Mouse (Mus musculus): ENCODE data around the gene Lrrc4c. TPM values are rescaled to one million over a fixed set of nuclear protein-coding genes. Genes with fewer than 3 reads are reported as not detected.

Lrrc4c gene
- polyA plus RNA-seq, 1 experiment from 2014 or later, result 0.19 TPM

DNA sequence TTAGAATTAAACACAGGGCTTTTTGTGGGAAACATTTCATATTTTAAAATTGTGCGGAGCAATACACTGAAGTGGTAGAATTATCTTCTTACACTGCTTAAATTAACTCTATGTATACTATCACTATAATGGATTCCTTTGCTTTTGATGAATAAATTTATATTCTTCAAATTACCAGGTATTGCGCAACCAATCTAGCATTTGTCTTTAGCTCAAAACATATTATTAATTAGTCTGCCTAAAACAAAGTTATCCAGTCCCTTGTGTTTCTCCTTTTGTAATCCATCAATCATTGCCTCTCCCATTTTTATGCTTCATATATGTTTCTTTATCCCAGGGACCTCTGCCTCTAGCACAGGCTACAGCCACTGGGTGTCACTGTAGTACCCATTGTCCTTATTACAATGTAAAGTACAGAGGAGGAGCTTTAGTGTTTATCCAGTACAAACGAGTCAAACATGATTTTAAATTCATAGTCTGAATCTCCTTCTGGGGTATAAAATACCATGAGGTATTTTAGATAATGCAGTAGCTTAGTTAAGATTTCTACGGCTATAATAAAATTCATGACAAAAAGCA is 389.9 kb downstream of the Lrrc4c start:
- Histone ChIP-seq H3K9me3 (replicated peaks; ENCODE audit: control insufficient read depth, low read length) (no peaks in the 10 kb centered on the region), H3K4me1 (ENCODE audit: control insufficient read depth, insufficient read depth, low read length) (no peaks in the 10 kb centered on the region), H3K4me2 (no peak overlapping the region), H3K36me3 (ENCODE audit: control insufficient read depth, insufficient read depth, low read length) (no peaks in the 10 kb centered on the region), H3K27me3 (ENCODE audit: control insufficient read depth, insufficient read depth, low read length) (no peaks in the 10 kb centered on the region), H3K9ac (ENCODE audit: low read depth, low read length) (no peak overlapping the region), H3K4me3 (ENCODE audit: low read depth, low read length) (no peak overlapping the region), H3K27ac (ENCODE audit: low read depth, low read length) (no peak overlapping the region)
- 66% methylated on average over 4 of the region's 4 CpGs for WGBS (ENCODE audit: insufficient replicate concordance)
- no peak for ATAC-seq (replicated peaks; ENCODE audit: insufficient number of reproducible peaks, low FRiP score, low TSS enrichment)

DNA sequence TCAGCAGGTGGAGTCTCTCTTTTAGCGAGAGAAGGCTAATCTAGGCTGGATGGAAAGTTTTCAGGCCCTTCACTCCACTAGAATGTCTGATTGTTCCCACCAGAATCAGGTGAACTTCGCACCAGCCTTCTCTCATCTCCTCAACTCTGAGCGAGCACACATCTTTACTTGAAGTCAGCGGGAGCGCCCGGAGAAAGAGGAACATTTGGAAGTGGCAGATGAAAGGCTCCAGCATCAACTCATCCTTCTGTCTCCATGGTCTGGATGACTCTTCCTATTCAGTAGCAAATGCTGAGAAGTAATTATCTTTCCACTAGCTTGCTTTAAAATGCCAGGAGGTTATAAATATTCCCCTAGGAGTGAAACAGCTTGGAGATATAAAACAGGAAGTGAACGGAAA is 396.6 kb downstream of the Lrrc4c start:
- Histone ChIP-seq H3K36me3 (ENCODE audit: control insufficient read depth, insufficient read depth, low read length) (no peaks in the 10 kb centered on the region), H3K9me3 (replicated peaks; ENCODE audit: control insufficient read depth, low read length) (no peaks in the 10 kb centered on the region), H3K27me3 (ENCODE audit: control insufficient read depth, insufficient read depth, low read length) (no peaks in the 10 kb centered on the region), H3K4me3 (ENCODE audit: low read depth, low read length) (no peak overlapping the region), H3K27ac (ENCODE audit: low read depth, low read length) (no peak overlapping the region), H3K4me1 (ENCODE audit: control insufficient read depth, insufficient read depth, low read length) (no peaks in the 10 kb centered on the region), H3K4me2 (no peak overlapping the region), H3K9ac (ENCODE audit: low read depth, low read length) (no peak overlapping the region)
- no peak for ATAC-seq (replicated peaks; ENCODE audit: insufficient number of reproducible peaks, low FRiP score, low TSS enrichment)
- 79% methylated on average over 7 of the region's 7 CpGs for WGBS (ENCODE audit: insufficient replicate concordance)

DNA sequence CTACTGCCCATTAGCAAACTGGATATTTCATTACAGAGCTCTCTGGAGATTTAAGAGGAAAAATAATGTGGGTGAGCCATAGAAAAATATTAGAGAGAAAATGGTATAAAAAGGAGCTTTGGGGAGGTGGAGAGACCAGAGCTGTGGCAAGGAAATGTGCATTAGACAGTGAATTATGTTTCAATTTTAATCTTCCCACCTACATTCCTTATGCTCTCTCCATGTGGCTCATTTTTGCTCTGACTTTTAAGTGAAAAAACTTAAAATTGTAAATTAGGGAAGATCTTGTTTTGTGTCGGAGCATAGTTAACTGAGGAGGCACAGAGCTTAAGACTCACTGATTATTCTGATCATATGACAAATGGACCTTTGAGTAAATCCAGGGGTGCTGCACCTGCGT is 399.4 kb downstream of the Lrrc4c start:
- ATAC-seq (replicated peaks; ENCODE audit: insufficient number of reproducible peaks, low FRiP score, low TSS enrichment), result no peak
- Histone ChIP-seq H3K4me3 (ENCODE audit: low read depth, low read length) (no peak overlapping the region), H3K36me3 (ENCODE audit: control insufficient read depth, insufficient read depth, low read length) (no peaks in the 10 kb centered on the region), H3K27ac (ENCODE audit: low read depth, low read length) (no peak overlapping the region), H3K4me1 (ENCODE audit: control insufficient read depth, insufficient read depth, low read length) (no peaks in the 10 kb centered on the region), H3K4me2 (no peak overlapping the region), H3K9me3 (replicated peaks; ENCODE audit: control insufficient read depth, low read length) (no peaks in the 10 kb centered on the region), H3K27me3 (ENCODE audit: control insufficient read depth, insufficient read depth, low read length) (no peaks in the 10 kb centered on the region), H3K9ac (ENCODE audit: low read depth, low read length) (no peak overlapping the region)
- WGBS (ENCODE audit: insufficient replicate concordance), result 81% methylated on average over 2 of the region's 2 CpGs

DNA sequence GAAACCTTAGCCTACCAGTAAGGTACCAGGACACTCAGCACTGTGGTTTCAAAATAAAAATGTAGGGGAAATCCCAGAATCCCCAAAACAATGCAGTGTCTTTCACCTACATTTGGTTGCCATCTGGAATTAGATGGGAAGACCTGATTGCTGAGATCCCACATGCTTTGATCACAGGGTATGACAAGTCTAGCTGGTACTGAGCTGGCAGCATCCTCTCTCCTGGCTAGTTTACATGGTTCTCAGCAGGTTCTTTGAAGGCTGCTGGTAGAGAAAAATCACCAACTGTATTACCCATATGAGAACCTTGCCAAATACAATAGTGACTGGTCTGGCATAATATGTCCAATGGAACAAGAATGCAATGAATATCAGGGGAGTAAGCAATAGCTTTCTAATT is 405.4 kb downstream of the Lrrc4c start:
- no peak for ATAC-seq (replicated peaks; ENCODE audit: insufficient number of reproducible peaks, low FRiP score, low TSS enrichment)
- Histone ChIP-seq H3K9ac (ENCODE audit: low read depth, low read length) (no peak overlapping the region), H3K27ac (ENCODE audit: low read depth, low read length) (no peak overlapping the region), H3K27me3 (ENCODE audit: control insufficient read depth, insufficient read depth, low read length) (no peaks in the 10 kb centered on the region), H3K4me3 (ENCODE audit: low read depth, low read length) (no peak overlapping the region), H3K4me2 (no peak overlapping the region), H3K36me3 (ENCODE audit: control insufficient read depth, insufficient read depth, low read length) (no peaks in the 10 kb centered on the region), H3K9me3 (replicated peaks; ENCODE audit: control insufficient read depth, low read length) (no peaks in the 10 kb centered on the region), H3K4me1 (ENCODE audit: control insufficient read depth, insufficient read depth, low read length) (no peaks in the 10 kb centered on the region)

DNA sequence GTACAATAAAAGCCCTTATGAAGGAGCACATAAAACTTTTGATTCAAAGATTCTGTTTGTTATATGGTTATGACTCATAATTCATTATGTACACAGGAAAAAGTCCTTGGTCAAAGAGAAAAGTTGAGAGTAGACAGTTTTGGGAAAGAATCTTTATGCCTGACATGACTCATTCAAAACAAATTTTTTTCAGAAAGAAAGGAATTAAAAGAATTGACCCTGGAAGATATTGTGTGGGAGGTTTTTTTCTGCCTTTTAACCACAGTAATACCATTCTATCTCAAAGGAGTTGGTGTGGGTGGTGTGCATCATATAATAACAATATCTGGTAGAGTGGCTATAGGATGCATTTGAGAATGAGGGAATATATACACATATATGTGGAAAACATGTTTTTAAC is 418.1 kb downstream of the Lrrc4c start:
- Histone ChIP-seq H3K9ac (ENCODE audit: low read depth, low read length) (no peak overlapping the region), H3K36me3 (ENCODE audit: control insufficient read depth, insufficient read depth, low read length) (no peaks in the 10 kb centered on the region), H3K9me3 (replicated peaks; ENCODE audit: control insufficient read depth, low read length) (no peaks in the 10 kb centered on the region), H3K27me3 (ENCODE audit: control insufficient read depth, insufficient read depth, low read length) (no peaks in the 10 kb centered on the region), H3K4me1 (ENCODE audit: control insufficient read depth, insufficient read depth, low read length) (no peaks in the 10 kb centered on the region), H3K4me3 (ENCODE audit: low read depth, low read length) (no peak overlapping the region), H3K4me2 (no peak overlapping the region), H3K27ac (ENCODE audit: low read depth, low read length) (no peak overlapping the region)
- no peak for ATAC-seq (replicated peaks; ENCODE audit: insufficient number of reproducible peaks, low FRiP score, low TSS enrichment)

DNA sequence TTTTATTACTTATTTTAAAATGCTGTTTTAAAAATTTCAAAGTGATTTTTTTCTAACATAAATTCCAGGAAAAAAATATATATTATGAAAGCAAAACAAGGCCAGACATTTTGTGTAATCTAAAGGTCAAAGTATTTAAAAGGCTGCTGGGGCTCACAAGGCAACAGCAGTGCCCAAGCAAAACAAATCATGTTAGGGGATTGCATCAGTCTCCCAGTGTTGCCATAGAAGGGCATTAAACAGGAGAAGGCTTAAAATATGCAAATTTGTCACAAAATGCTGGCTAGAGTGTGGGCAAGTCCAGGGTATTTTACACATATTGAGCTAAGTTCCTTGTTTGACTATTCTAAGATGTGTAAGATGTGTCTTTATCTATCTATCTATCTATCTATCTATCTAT is 437.1 kb downstream of the Lrrc4c start:
- Histone ChIP-seq H3K27ac (ENCODE audit: low read depth, low read length) (no peak overlapping the region), H3K27me3 (ENCODE audit: control insufficient read depth, insufficient read depth, low read length) (no peaks in the 10 kb centered on the region), H3K4me1 (ENCODE audit: control insufficient read depth, insufficient read depth, low read length) (no peaks in the 10 kb centered on the region), H3K9ac (ENCODE audit: low read depth, low read length) (no peak overlapping the region), H3K4me2 (no peak overlapping the region), H3K4me3 (ENCODE audit: low read depth, low read length) (no peak overlapping the region), H3K9me3 (replicated peaks; ENCODE audit: control insufficient read depth, low read length) (no peaks in the 10 kb centered on the region), H3K36me3 (ENCODE audit: control insufficient read depth, insufficient read depth, low read length) (no peaks in the 10 kb centered on the region)
- no peak for ATAC-seq (replicated peaks; ENCODE audit: insufficient number of reproducible peaks, low FRiP score, low TSS enrichment)

DNA sequence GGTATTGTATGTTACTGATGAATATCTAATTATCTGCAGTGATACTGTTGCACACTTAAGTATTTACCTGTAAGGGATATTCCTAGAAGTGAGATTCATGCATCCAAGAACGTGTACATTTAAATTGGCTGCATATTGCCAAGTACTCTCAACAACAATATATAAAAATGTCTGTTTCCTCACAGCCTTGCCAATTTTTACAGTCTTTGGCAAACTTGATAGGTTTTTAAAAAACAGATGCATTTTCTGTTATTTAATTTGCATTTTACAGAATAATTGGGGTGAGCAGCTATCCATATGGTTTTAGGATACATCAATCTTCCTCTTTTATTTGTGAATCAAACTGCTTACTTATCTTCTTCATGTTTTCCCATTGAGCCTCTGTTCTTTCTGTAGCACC is 439.7 kb downstream of the Lrrc4c start:
- no peak overlapping the region for H3K27ac ChIP-seq (ENCODE audit: low read depth, low read length)
- no peaks in the 10 kb centered on the region for H3K36me3 ChIP-seq (ENCODE audit: control insufficient read depth, insufficient read depth, low read length)
- H3K27me3 ChIP-seq (ENCODE audit: control insufficient read depth, insufficient read depth, low read length), result no peaks in the 10 kb centered on the region
- H3K9ac ChIP-seq (ENCODE audit: low read depth, low read length), result no peak overlapping the region
- no peak overlapping the region for H3K4me2 ChIP-seq
- no peak overlapping the region for H3K4me3 ChIP-seq (ENCODE audit: low read depth, low read length)
- no peaks in the 10 kb centered on the region for H3K9me3 ChIP-seq (replicated peaks; ENCODE audit: control insufficient read depth, low read length)
- no peaks in the 10 kb centered on the region for H3K4me1 ChIP-seq (ENCODE audit: control insufficient read depth, insufficient read depth, low read length)
- no peak for ATAC-seq (replicated peaks; ENCODE audit: insufficient number of reproducible peaks, low FRiP score, low TSS enrichment)
- WGBS (ENCODE audit: insufficient replicate concordance), result 49% methylated on average over 1 of the region's 1 CpGs

DNA sequence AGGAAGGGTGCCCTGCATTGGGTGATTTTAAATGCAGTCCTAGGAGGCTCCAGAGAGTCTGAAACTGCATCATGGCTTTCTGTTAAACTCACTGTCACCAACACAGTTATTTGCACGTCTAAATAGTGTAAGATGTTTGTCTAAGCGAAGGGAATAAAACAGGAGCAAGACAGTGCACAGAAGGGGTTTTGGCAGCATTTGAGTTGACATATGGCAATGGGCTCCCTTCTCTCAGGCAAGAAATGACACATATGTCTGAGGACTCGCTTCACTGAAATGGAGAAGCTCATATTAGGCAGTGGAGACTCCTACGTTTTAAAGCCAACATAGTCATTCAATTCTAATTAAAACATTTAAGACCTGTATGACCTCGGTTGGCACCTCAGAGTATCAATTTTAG is 445.6 kb downstream of the Lrrc4c start:
- H3K36me3 ChIP-seq (ENCODE audit: control insufficient read depth, insufficient read depth, low read length), result no peaks in the 10 kb centered on the region
- no peak for ATAC-seq (replicated peaks; ENCODE audit: insufficient number of reproducible peaks, low FRiP score, low TSS enrichment)
- H3K9ac ChIP-seq (ENCODE audit: low read depth, low read length), result no peak overlapping the region
- no peaks in the 10 kb centered on the region for H3K9me3 ChIP-seq (replicated peaks; ENCODE audit: control insufficient read depth, low read length)
- H3K27ac ChIP-seq (ENCODE audit: low read depth, low read length), result no peak overlapping the region
- no peaks in the 10 kb centered on the region for H3K27me3 ChIP-seq (ENCODE audit: control insufficient read depth, insufficient read depth, low read length)
- no peak overlapping the region for H3K4me2 ChIP-seq
- H3K4me1 ChIP-seq (ENCODE audit: control insufficient read depth, insufficient read depth, low read length), result no peaks in the 10 kb centered on the region
- no peak overlapping the region for H3K4me3 ChIP-seq (ENCODE audit: low read depth, low read length)
- WGBS (ENCODE audit: insufficient replicate concordance), result 75% methylated on average over 5 of the region's 5 CpGs

DNA sequence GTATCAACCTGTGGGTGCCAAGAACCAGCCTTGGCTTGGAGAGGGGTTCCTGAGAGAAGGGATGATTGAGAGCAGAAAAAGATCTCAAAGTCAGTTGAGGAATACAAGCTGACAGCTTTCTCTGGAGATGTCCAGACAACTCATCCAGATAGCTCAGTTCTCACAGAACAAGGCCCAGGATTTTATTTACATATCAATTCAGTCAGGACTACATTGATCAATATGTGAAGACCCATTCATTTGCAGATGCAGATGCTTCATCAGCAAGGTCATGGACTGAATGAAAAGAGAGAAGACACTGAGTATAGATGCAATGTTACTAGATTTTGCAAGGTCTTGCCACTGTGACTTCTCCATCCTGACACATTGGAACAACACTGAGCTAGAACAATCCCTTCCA is 457.4 kb downstream of the Lrrc4c start:
- Histone ChIP-seq H3K9me3 (replicated peaks; ENCODE audit: control insufficient read depth, low read length) (no peaks in the 10 kb centered on the region), H3K36me3 (ENCODE audit: control insufficient read depth, insufficient read depth, low read length) (no peaks in the 10 kb centered on the region), H3K27me3 (ENCODE audit: control insufficient read depth, insufficient read depth, low read length) (no peaks in the 10 kb centered on the region), H3K4me2 (no peak overlapping the region), H3K9ac (ENCODE audit: low read depth, low read length) (no peak overlapping the region), H3K4me1 (ENCODE audit: control insufficient read depth, insufficient read depth, low read length) (no peaks in the 10 kb centered on the region), H3K4me3 (ENCODE audit: low read depth, low read length) (no peak overlapping the region), H3K27ac (ENCODE audit: low read depth, low read length) (no peak overlapping the region)
- no peak for ATAC-seq (replicated peaks; ENCODE audit: insufficient number of reproducible peaks, low FRiP score, low TSS enrichment)

Data from heart, embryonic 11.5 days (tissue).